Mouse (Mus musculus) embryonic facial prominence, embryonic 13.5 days (tissue): ENCODE data around the gene Prss8. TPM values are rescaled to one million over a fixed set of nuclear protein-coding genes. Genes with fewer than 3 reads are reported as not detected.

Source experiments
- ATAC-seq: fragments of 200-750 bp; cut with Nextera tagmentation; 2 replicates; pipeline ENCODE4 v1.8.0; 2017; ENCODE audit warnings: low read depth; ENCODE audit not compliant: insufficient number of reproducible peaks, insufficient read depth, low FRiP score, low TSS enrichment
- H3K27ac ChIP-seq: fragments of 300-500 bp; sonication (generic); 2 replicates; pipeline ENCODE4 v1.5.1; 2015; ENCODE audit warnings: moderate library complexity, mild to moderate bottlenecking, inconsistent platforms
- H3K27me3 ChIP-seq: fragments of 300-500 bp; sonication (generic); 2 replicates; pipeline ENCODE4 v1.6.1; 2015; ENCODE audit warnings: mild to moderate bottlenecking, inconsistent platforms
- H3K36me3 ChIP-seq: fragments of 300-500 bp; sonication (generic); 2 replicates; pipeline ENCODE4 v1.6.1; 2015; ENCODE audit warnings: mild to moderate bottlenecking, inconsistent platforms
- H3K4me1 ChIP-seq: fragments of 300-500 bp; sonication (generic); 2 replicates; pipeline ENCODE4 v1.6.1; 2015; ENCODE audit warnings: inconsistent platforms
- H3K4me2 ChIP-seq: fragments of 300-500 bp; sonication (generic); 2 replicates; pipeline ENCODE4 v1.6.1; 2015; ENCODE audit warnings: moderate library complexity, mild to moderate bottlenecking, inconsistent platforms
- H3K4me3 ChIP-seq: fragments of 300-500 bp; sonication (generic); 2 replicates; pipeline ENCODE4 v1.5.1; 2015; ENCODE audit warnings: mild to moderate bottlenecking, inconsistent platforms
- H3K9ac ChIP-seq: fragments of 300-500 bp; sonication (generic); 2 replicates; pipeline ENCODE4 v1.6.1; 2015; ENCODE audit warnings: mild to moderate bottlenecking, inconsistent platforms
- H3K9me3 ChIP-seq: fragments of 300-500 bp; sonication (generic); 2 replicates; pipeline ENCODE4 v1.6.1; 2016; ENCODE audit warnings: inconsistent platforms
- WGBS: fragments of 180-500 bp; shearing (Covaris S2); methylation state at CpG from one replicate; pipeline ENCODE4 v1.1.7; 2015; ENCODE audit warnings: mixed read lengths; 5-methylcytosine and 5-hydroxymethylcytosine counted together
- polyA plus RNA-seq: library from polyadenylated mRNA; unstranded; fragments of >200 nt; fragmentation: Nextera tagmentation; extraction: Ambion mirVana; gene quantifications from 2 replicates; pipeline ENCODE4 v1.2.1, GENCODE M21; 2015

Gene Prss8
- polyA plus RNA-seq, 1 experiment from 2014 or later = 8.7 TPM

- H3K4me3 ChIP-seq = no peak overlapping the region
- H3K9me3 ChIP-seq = no peaks in the 10 kb centered on the region
- peaks cover 83% of the 10 kb centered on the region for H3K36me3 ChIP-seq
- WGBS = 77% methylated on average over 3 of the region's 3 CpGs
- H3K4me2 ChIP-seq = no peak overlapping the region
- no peak overlapping the region for H3K9ac ChIP-seq
- ATAC-seq = no peak
- no peaks in the 10 kb centered on the region for H3K27me3 ChIP-seq
- H3K27ac ChIP-seq = no peak overlapping the region
- H3K4me1 ChIP-seq = peaks cover 18% of the 10 kb centered on the region
These were observed 42.1 kb downstream of the Prss8 start for GRCm38 (mm10) chr7:127887781-127888180.

GRCm38 (mm10) chr7:127887191-127887590 lies 42.7 kb downstream of the Prss8 start:
- Histone ChIP-seq H3K4me2 (no peak overlapping the region), H3K9me3 (no peaks in the 10 kb centered on the region), H3K27me3 (no peaks in the 10 kb centered on the region), H3K4me1 (peaks cover 23% of the 10 kb centered on the region), H3K9ac (0 out of 2 replicates have a peak overlapping the region, but pooled peaks have one; percentile 28), H3K36me3 (peaks cover 83% of the 10 kb centered on the region), H3K27ac (no peak overlapping the region), H3K4me3 (no peak overlapping the region)
- ATAC-seq = no peak
- 89% methylated on average over 8 of the region's 8 CpGs for WGBS

GRCm38 (mm10) chr7:127886551-127886950 lies 43.4 kb downstream of the Prss8 start:
- H3K9me3 ChIP-seq = no peaks in the 10 kb centered on the region
- WGBS = 91% methylated on average over 6 of the region's 6 CpGs
- H3K36me3 ChIP-seq = peaks cover 89% of the 10 kb centered on the region
- no peak overlapping the region for H3K4me2 ChIP-seq
- H3K4me3 ChIP-seq = no peak overlapping the region
- ATAC-seq = no peak
- peaks cover 23% of the 10 kb centered on the region for H3K4me1 ChIP-seq
- H3K27me3 ChIP-seq = no peaks in the 10 kb centered on the region
- H3K27ac ChIP-seq = no peak overlapping the region
- H3K9ac ChIP-seq = 0 out of 2 replicates have a peak overlapping the region, but pooled peaks have one; percentile 28

GRCm38 (mm10) chr7:127885951-127886350 lies 44.0 kb downstream of the Prss8 start:
- H3K27me3 ChIP-seq = no peaks in the 10 kb centered on the region
- ATAC-seq = no peak
- H3K4me1 ChIP-seq = peaks cover 23% of the 10 kb centered on the region
- no peak overlapping the region for H3K27ac ChIP-seq
- no peaks in the 10 kb centered on the region for H3K9me3 ChIP-seq
- H3K9ac ChIP-seq = no peak overlapping the region
- 62% methylated on average over 6 of the region's 6 CpGs for WGBS
- H3K36me3 ChIP-seq = peaks cover 95% of the 10 kb centered on the region
- no peak overlapping the region for H3K4me2 ChIP-seq
- no peak overlapping the region for H3K4me3 ChIP-seq

GRCm38 (mm10) chr7:127880431-127880830 lies 49.5 kb downstream of the Prss8 start:
- ATAC-seq = no peak
- no peak overlapping the region for H3K4me2 ChIP-seq
- H3K36me3 ChIP-seq = peaks cover 78% of the 10 kb centered on the region
- H3K9me3 ChIP-seq = no peaks in the 10 kb centered on the region
- no peak overlapping the region for H3K27ac ChIP-seq
- WGBS = 87% methylated on average over 12 of the region's 12 CpGs
- no peak overlapping the region for H3K4me3 ChIP-seq
- H3K4me1 ChIP-seq = peaks cover 30% of the 10 kb centered on the region
- H3K9ac ChIP-seq = no peak overlapping the region
- no peaks in the 10 kb centered on the region for H3K27me3 ChIP-seq

GRCm38 (mm10) chr7:127879301-127879700 lies 50.6 kb downstream of the Prss8 start:
- no peak overlapping the region for H3K27ac ChIP-seq
- no peaks in the 10 kb centered on the region for H3K9me3 ChIP-seq
- ATAC-seq = no peak
- H3K27me3 ChIP-seq = no peaks in the 10 kb centered on the region
- 98% methylated on average over 9 of the region's 9 CpGs for WGBS
- H3K4me3 ChIP-seq = no peak overlapping the region
- no peak overlapping the region for H3K9ac ChIP-seq
- H3K36me3 ChIP-seq = peaks cover 67% of the 10 kb centered on the region
- peaks cover 31% of the 10 kb centered on the region for H3K4me1 ChIP-seq
- H3K4me2 ChIP-seq = no peak overlapping the region

GRCm38 (mm10) chr7:127876467-127877348 lies 53.2 kb downstream of the Prss8 start, which contains the start of gene Zfp668:
TSS of gene Zfp668 (minus strand) at chr7:127876828.
- H3K4me3 ChIP-seq = peak within 1 kb of the TSS; percentile 91
- H3K27ac ChIP-seq = peak within 1 kb of the TSS; percentile 99
- H3K9ac ChIP-seq = peak within 1 kb of the TSS; percentile 98
- WGBS = under 1% methylated on average over 60 of the region's 60 CpGs
- H3K4me2 ChIP-seq = peak within 1 kb of the TSS; percentile 89
- H3K9me3 ChIP-seq = no peaks in the 10 kb centered on the region
- peaks cover 20% of the 10 kb centered on the region for H3K4me1 ChIP-seq
- no peaks in the 10 kb centered on the region for H3K27me3 ChIP-seq
- ATAC-seq = peak; percentile 49; the same call in 1 of the 2 replicates
- H3K36me3 ChIP-seq = peaks cover 54% of the 10 kb centered on the region

GRCm38 (mm10) chr7:127876041-127876466 lies 53.9 kb downstream of the Prss8 start, which contains the start of gene Zfp646:
TSS of gene Zfp646 (plus strand) at chr7:127876221.
- Histone ChIP-seq H3K4me1 (peaks cover 20% of the 10 kb centered on the region), H3K27ac (peak within 1 kb of the TSS; percentile 99), H3K9ac (peak within 1 kb of the TSS; percentile 98), H3K4me2 (peak within 1 kb of the TSS; percentile 89), H3K36me3 (peaks cover 53% of the 10 kb centered on the region), H3K27me3 (no peaks in the 10 kb centered on the region), H3K9me3 (no peaks in the 10 kb centered on the region), H3K4me3 (peak within 1 kb of the TSS; percentile 91)
- 0% methylated on average over 40 of the region's 41 CpGs for WGBS
- peak; percentile 86 for ATAC-seq

Other genes with a start within 250 kb of the Prss8 start
- 78.0 and 96.8 TPM in 2 replicates for gene Bcl7c, start 221.2 kb downstream of the Prss8 start, polyA plus RNA-seq
- 29.8 and 32.6 TPM in 2 replicates for gene Ctf1, start 217.4 kb downstream of the Prss8 start, polyA plus RNA-seq
- gene Ctf2, start 197.9 kb downstream of the Prss8 start, polyA plus RNA-seq = 0.60 and 0.69 TPM in 2 replicates
- gene Fbxl19, start 185.6 kb downstream of the Prss8 start, polyA plus RNA-seq = 7.5 and 8.7 TPM in 2 replicates
- gene Orai3, start 160.3 kb downstream of the Prss8 start, polyA plus RNA-seq = 16.4 and 19.0 TPM in 2 replicates
- 27.0 and 33.2 TPM in 2 replicates for gene Setd1a, start 153.4 kb downstream of the Prss8 start, polyA plus RNA-seq
- not detected in 2 replicates for gene Gm49388, start 144.5 kb downstream of the Prss8 start, polyA plus RNA-seq
- gene Hsd3b7, start 129.5 kb downstream of the Prss8 start, polyA plus RNA-seq = 15.0 and 15.2 TPM in 2 replicates
- 61.0 and 73.1 TPM in 2 replicates for gene Stx4a, start 105.8 kb downstream of the Prss8 start, polyA plus RNA-seq
- gene Stx1b, start 105.6 kb downstream of the Prss8 start, polyA plus RNA-seq = 7.4 and 8.7 TPM in 2 replicates
- gene Zfp646, start 53.9 kb downstream of the Prss8 start, polyA plus RNA-seq = 11.4 and 12.3 TPM in 2 replicates
- gene Zfp668, start 53.3 kb downstream of the Prss8 start, polyA plus RNA-seq = 24.9 and 28.2 TPM in 2 replicates
- gene Prss53, start 39.1 kb downstream of the Prss8 start, polyA plus RNA-seq = 1.4 and 1.5 TPM in 2 replicates
- gene Gm21974, start 34.6 kb downstream of the Prss8 start, polyA plus RNA-seq = not detected in 2 replicates
- 136 and 137 TPM in 2 replicates for gene Vkorc1, start 34.5 kb downstream of the Prss8 start, polyA plus RNA-seq
- gene Bckdk, start 26.0 kb downstream of the Prss8 start, polyA plus RNA-seq = 83.2 and 96.8 TPM in 2 replicates
- 45.6 and 52.3 TPM in 2 replicates for gene Kat8, start 17.6 kb downstream of the Prss8 start, polyA plus RNA-seq
- gene Prss36, start 16.6 kb upstream of the Prss8 start, polyA plus RNA-seq = 10.5 and 10.6 TPM in 2 replicates
- gene Fus, start 37.4 kb upstream of the Prss8 start, polyA plus RNA-seq = 540 and 577 TPM in 2 replicates
- gene Pycard, start 63.8 kb upstream of the Prss8 start, polyA plus RNA-seq = 34.3 and 39.2 TPM in 2 replicates
- gene Trim72, start 73.8 kb upstream of the Prss8 start, polyA plus RNA-seq = 0.18 TPM in 1 of 2 replicates, not detected in the other
- gene Itgam, start 132.5 kb upstream of the Prss8 start, polyA plus RNA-seq = 0.73 and 0.94 TPM in 2 replicates
- gene Gm49368, start 132.6 kb upstream of the Prss8 start, polyA plus RNA-seq = not detected in 2 replicates
- not detected in 2 replicates for gene Itgax, start 199.4 kb upstream of the Prss8 start, polyA plus RNA-seq
- gene Itgad, start 224.3 kb upstream of the Prss8 start, polyA plus RNA-seq = not detected in 2 replicates